Mouse (Mus musculus) C2C12 (cell line): Measurements from ENCODE around the gene Impg1. TPM values are rescaled to one million over a fixed set of nuclear protein-coding genes. Genes with fewer than 3 reads are reported as not detected.
A peak's percentile ranks its signal among the peaks of the same experiment; 100 is the strongest.

Experiments
- H3K27me3 ChIP-seq: one replicate; pipeline ENCODE4 v1.6.1; 2011; ENCODE audit not compliant: control insufficient read depth, insufficient read depth, insufficient read length
- H3K36me3 ChIP-seq: one replicate; pipeline ENCODE4 v1.6.1; 2011; ENCODE audit not compliant: control insufficient read depth, insufficient read depth
- H3K4me3 ChIP-seq: one replicate; pipeline ENCODE4 v1.5.1; 2011; ENCODE audit warnings: mild to moderate bottlenecking, control low read depth; ENCODE audit not compliant: poor library complexity, insufficient read depth, severe bottlenecking
- H3K79me2 ChIP-seq: one replicate; pipeline ENCODE4 v1.6.1; 2011; ENCODE audit not compliant: control insufficient read depth, insufficient read depth
- H3K79me3 ChIP-seq: one replicate; pipeline ENCODE4 v1.6.1; 2011; ENCODE audit warnings: low read depth, control low read depth
- H3ac ChIP-seq: one replicate; pipeline ENCODE3; 2011; ENCODE audit warnings: low read depth; ENCODE audit not compliant: control insufficient read depth, insufficient read length
- CEBPB ChIP-seq: IDR thresholded peaks from one replicate; pipeline ENCODE4 v1.6.1; 2011; ENCODE audit warnings: low read depth, mild to moderate bottlenecking, control low read depth, moderate library complexity
- CTCF ChIP-seq: IDR thresholded peaks from one replicate; pipeline ENCODE4 v1.5.1; 2011; ENCODE audit not compliant: control insufficient read depth, insufficient read depth, insufficient read length
- FOSL1 ChIP-seq: IDR thresholded peaks from one replicate; pipeline ENCODE4 v1.8.0; 2011; ENCODE audit warnings: mild to moderate bottlenecking, low read length; ENCODE audit not compliant: poor library complexity, insufficient read depth, severe bottlenecking
- MAX ChIP-seq: IDR thresholded peaks from one replicate; pipeline ENCODE4 v1.6.1; 2011; ENCODE audit warnings: mild to moderate bottlenecking, control low read depth
- MYOD1 ChIP-seq: IDR thresholded peaks from one replicate; pipeline ENCODE4 v1.6.1; 2011; ENCODE audit warnings: low read depth; ENCODE audit not compliant: control insufficient read depth, insufficient read length
- MYOG ChIP-seq: IDR thresholded peaks from one replicate; pipeline ENCODE4 v1.6.1; 2011; ENCODE audit not compliant: control insufficient read depth, insufficient read length; ENCODE audit errors: extremely low read depth
- USF1 ChIP-seq: IDR thresholded peaks from one replicate; pipeline ENCODE4 v1.6.1; 2011; ENCODE audit warnings: low read depth, mild to moderate bottlenecking, control low read depth, moderate library complexity
- polyA plus RNA-seq: library from polyadenylated mRNA; unstranded; fragments of >200 nt; fragmentation: generic; extraction: Trizol; gene quantifications from one replicate; pipeline ENCODE4 v1.2.1, GENCODE M21; 2012; ENCODE audit warnings: missing spikeins

Gene Impg1
- polyA plus RNA-seq, 1 experiment: not detected

DNA sequence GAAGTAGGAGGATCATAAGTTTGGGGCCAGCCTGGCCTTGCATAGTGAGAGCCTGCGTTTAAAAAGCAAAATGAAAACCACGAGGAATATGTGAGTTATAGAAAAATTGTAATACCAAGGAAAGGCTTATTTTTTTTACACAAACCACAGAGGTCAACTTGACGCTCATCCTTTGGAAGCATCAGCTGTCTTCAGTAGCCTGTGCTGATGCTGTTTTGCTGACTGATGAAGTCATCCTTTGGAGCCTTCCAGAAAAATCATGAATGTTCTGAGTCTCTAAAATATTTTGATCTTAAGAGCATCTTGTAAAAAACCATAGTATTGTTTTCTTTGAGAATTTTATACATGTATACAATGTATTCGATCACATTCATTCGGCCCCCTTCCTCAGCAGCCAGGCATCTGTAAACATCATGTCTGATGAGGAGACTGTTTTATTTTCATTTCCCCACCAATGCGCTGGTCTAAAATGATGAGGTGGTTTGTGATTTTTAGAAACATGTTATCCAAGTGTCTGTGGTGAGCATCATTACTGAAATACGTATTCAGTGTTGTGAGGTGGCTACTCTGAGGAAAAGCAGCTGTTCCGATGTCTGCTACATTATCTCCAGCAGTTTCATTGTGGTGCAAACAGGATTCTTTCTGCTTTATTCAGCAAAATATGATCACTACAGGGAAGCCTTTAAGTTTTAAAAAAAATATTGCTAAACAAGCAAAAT is 190.1 kb downstream of the Impg1 start:
- Histone ChIP-seq H3K36me3 (no peaks in the 10 kb centered on the region), H3K79me2 (no peaks in the 10 kb centered on the region)

DNA sequence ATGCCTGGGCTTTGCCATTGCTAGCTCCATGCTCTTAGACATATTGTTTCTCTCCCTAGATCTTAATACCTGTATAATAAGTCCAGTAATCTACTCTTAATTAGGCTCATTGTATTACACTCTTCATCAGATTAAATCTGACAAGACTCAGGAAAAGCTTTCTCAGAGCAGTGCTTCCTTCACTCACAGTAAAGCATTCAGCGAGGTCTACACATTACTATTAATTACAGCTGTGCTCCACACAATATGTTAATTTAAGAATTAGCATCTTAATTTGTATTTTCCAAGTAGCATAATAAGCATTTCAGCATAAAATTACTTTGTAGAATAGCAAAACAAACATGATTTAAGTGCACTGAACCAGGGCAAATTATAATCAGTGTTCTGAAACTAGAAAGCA is 192.3 kb downstream of the Impg1 start:
- no peaks in the 10 kb centered on the region for H3K79me3 ChIP-seq
- H3K27me3 ChIP-seq: no peaks in the 10 kb centered on the region
- H3K4me3 ChIP-seq: no peak overlapping the region
- no peaks in the 10 kb centered on the region for H3K36me3 ChIP-seq
- TF ChIP-seq MAX: no peak
- no peak for TF ChIP-seq MYOG
- TF ChIP-seq CTCF: no peak
- TF ChIP-seq CEBPB: no peak
- TF ChIP-seq FOSL1: no peak
- TF ChIP-seq USF1: no peak
- TF ChIP-seq MYOD1: no peak
- no peak overlapping the region for H3ac ChIP-seq
- H3K79me2 ChIP-seq: no peaks in the 10 kb centered on the region

More for the DNA sequence above, 190.1 kb downstream of the Impg1 start:
- no peaks in the 10 kb centered on the region for H3K27me3 ChIP-seq
- no peak overlapping the region for H3K4me3 ChIP-seq
- no peaks in the 10 kb centered on the region for H3K79me3 ChIP-seq
- no peak overlapping the region for H3ac ChIP-seq
- TF ChIP-seq CEBPB: no peak
- no peak for TF ChIP-seq FOSL1
- TF ChIP-seq MAX: no peak
- no peak for TF ChIP-seq USF1
- no peak for TF ChIP-seq CTCF
- no peak for TF ChIP-seq MYOG
- peak; percentile 34 for TF ChIP-seq MYOD1

DNA sequence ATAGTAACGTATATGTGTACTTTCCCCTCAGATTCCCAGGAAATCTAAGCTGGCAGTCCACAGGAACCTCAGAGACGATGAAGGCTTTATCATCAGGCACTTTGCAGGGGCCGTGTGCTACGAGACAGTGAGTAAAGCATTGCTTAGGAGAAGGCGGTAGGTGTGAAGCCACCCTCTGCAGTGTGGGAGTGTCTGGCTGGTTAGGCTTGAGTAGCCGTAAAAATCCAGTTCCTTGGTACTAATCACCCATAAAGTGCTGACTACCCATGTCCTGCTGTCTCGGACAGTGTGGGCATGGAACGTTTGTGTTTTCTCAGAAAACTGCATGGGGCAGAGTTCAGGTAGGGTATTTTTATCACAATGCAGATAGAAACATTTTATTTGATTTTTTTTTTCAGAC is 195.7 kb downstream of the Impg1 start:
- H3K79me2 ChIP-seq: no peaks in the 10 kb centered on the region
- H3K27me3 ChIP-seq: no peaks in the 10 kb centered on the region
- no peak overlapping the region for H3ac ChIP-seq
- H3K4me3 ChIP-seq: no peak overlapping the region
- no peaks in the 10 kb centered on the region for H3K79me3 ChIP-seq
- no peaks in the 10 kb centered on the region for H3K36me3 ChIP-seq
- no peak for TF ChIP-seq USF1
- no peak for TF ChIP-seq MYOD1
- TF ChIP-seq CEBPB: no peak
- no peak for TF ChIP-seq MAX
- no peak for TF ChIP-seq MYOG
- TF ChIP-seq FOSL1: no peak
- TF ChIP-seq CTCF: no peak

DNA sequence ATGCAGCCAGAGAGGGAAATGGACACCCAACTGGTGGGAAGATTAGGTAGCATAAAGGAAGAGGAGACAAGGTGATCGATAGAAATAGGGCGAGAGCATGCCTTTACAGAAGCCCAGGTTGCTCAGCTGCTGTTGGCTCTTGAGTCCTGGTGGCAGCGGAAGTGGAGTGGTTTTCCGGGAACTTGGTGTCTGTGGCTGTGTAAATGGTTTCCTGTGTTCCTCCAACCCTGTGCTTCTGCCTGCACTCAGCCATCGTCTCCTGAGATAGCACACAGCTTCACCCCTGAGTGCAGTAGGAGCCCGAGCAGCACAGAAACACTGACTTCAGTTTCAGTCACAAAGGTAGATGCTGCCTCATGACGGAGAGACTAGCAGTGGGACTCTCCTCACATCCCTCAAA is 198.8 kb downstream of the Impg1 start:
- Histone ChIP-seq H3K4me3 (no peak overlapping the region), H3K79me3 (no peaks in the 10 kb centered on the region), H3K36me3 (no peaks in the 10 kb centered on the region), H3K27me3 (no peaks in the 10 kb centered on the region), H3ac (no peak overlapping the region), H3K79me2 (no peaks in the 10 kb centered on the region)
- TF ChIP-seq MAX (no peak), CTCF (no peak), USF1 (no peak), CEBPB (no peak), MYOG (no peak), FOSL1 (no peak), MYOD1 (no peak)

DNA sequence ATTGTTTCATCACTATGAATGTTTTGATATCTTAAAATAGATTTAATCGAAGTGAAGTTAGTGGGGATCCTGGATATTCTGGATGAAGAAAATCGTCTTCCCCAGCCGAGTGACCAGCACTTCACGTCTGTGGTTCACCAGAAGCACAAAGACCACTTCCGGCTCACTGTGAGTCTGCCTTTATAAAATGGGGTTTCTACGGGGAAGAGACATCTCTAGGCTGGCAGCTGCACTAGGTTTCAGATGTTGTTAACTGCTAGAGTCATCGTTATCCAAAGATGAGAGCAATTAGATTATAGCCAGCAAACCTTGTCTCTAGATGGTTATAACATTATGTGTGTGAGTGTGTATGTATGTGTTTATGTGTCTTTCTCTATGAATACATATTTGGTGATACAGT is 199.2 kb downstream of the Impg1 start:
- no peaks in the 10 kb centered on the region for H3K79me3 ChIP-seq
- H3K4me3 ChIP-seq: no peak overlapping the region
- no peaks in the 10 kb centered on the region for H3K79me2 ChIP-seq
- no peak overlapping the region for H3ac ChIP-seq
- TF ChIP-seq FOSL1: no peak
- no peaks in the 10 kb centered on the region for H3K27me3 ChIP-seq
- no peaks in the 10 kb centered on the region for H3K36me3 ChIP-seq
